Mouse (Mus musculus) liver, embryonic 12.5 days (tissue): ENCODE data around the gene Mfsd6. TPM values are rescaled to one million over a fixed set of nuclear protein-coding genes. Genes with fewer than 3 reads are reported as not detected.

Experiments used
- ATAC-seq: fragments of 200-750 bp; cut with Nextera tagmentation; 2 replicates; pipeline ENCODE4 v1.8.0; 2017; ENCODE audit warnings: moderate number of reproducible peaks, mild to moderate bottlenecking, moderate library complexity
- H3K27ac ChIP-seq: fragments of 300-500 bp; sonication (generic); 2 replicates; pipeline ENCODE4 v1.5.1; 2016; ENCODE audit warnings: mild to moderate bottlenecking
- H3K27me3 ChIP-seq: fragments of 300-500 bp; sonication (generic); replicated peaks from 2 replicates; pipeline ENCODE4 v1.6.1; 2016; ENCODE audit warnings: mild to moderate bottlenecking, moderate library complexity
- H3K36me3 ChIP-seq: fragments of 300-500 bp; sonication (generic); 2 replicates; pipeline ENCODE4 v1.6.1; 2016; ENCODE audit warnings: mild to moderate bottlenecking, moderate library complexity
- H3K4me1 ChIP-seq: fragments of 300-500 bp; sonication (generic); 2 replicates; pipeline ENCODE4 v1.6.1; 2016
- H3K4me2 ChIP-seq: fragments of 300-500 bp; sonication (generic); 2 replicates; pipeline ENCODE4 v1.6.1; 2016; ENCODE audit warnings: mild to moderate bottlenecking, moderate library complexity
- H3K4me3 ChIP-seq: fragments of 300-500 bp; sonication (generic); 2 replicates; pipeline ENCODE4 v1.5.1; 2016; ENCODE audit warnings: mild to moderate bottlenecking, moderate library complexity
- H3K9ac ChIP-seq: fragments of 300-500 bp; sonication (generic); 2 replicates; pipeline ENCODE4 v1.6.1; 2016; ENCODE audit warnings: mild to moderate bottlenecking, moderate library complexity
- H3K9me3 ChIP-seq: fragments of 300-500 bp; sonication (generic); replicated peaks from 2 replicates; pipeline ENCODE4 v1.6.1; 2016; ENCODE audit warnings: mild to moderate bottlenecking, moderate library complexity
- WGBS: fragments of 180-500 bp; shearing (Covaris S2); methylation state at CpG from one replicate; pipeline ENCODE4 v1.1.7; 2016; ENCODE audit not compliant: insufficient replicate concordance; 5-methylcytosine and 5-hydroxymethylcytosine counted together
- polyA plus RNA-seq: library from polyadenylated mRNA; unstranded; fragments of >200 nt; fragmentation: Nextera tagmentation; extraction: Ambion mirVana; gene quantifications from 2 replicates; pipeline ENCODE4 v1.2.1, GENCODE M21; 2016

The Mfsd6 gene
- polyA plus RNA-seq, 1 experiment from 2014 or later, result 0.25 TPM

GRCm38 (mm10) chr1:52734208-52734607, 6.9 kb upstream of the Mfsd6 start:
- Histone ChIP-seq H3K27ac (no peak overlapping the region), H3K36me3 (no peaks in the 10 kb centered on the region), H3K4me3 (no peak overlapping the region), H3K9ac (no peak overlapping the region), H3K27me3 (peaks cover under 1% of the 10 kb centered on the region; the same call in 1 of the 2 replicates), H3K4me2 (no peak overlapping the region), H3K9me3 (no peaks in the 10 kb centered on the region), H3K4me1 (no peaks in the 10 kb centered on the region)
- ATAC-seq, result no peak
- 57% methylated on average over 4 of the region's 4 CpGs for WGBS

GRCm38 (mm10) chr1:52730258-52730657, 3.0 kb upstream of the Mfsd6 start:
- Histone ChIP-seq H3K9ac (no peak overlapping the region), H3K4me1 (peaks cover 7% of the 10 kb centered on the region; the same call in 1 of the 2 replicates), H3K9me3 (no peaks in the 10 kb centered on the region), H3K27me3 (peaks cover 35% of the 10 kb centered on the region), H3K27ac (no peak overlapping the region), H3K4me3 (no peak overlapping the region), H3K4me2 (no peak overlapping the region), H3K36me3 (no peaks in the 10 kb centered on the region)
- ATAC-seq, result no peak
- 58% methylated on average over 1 of the region's 1 CpGs for WGBS

GRCm38 (mm10) chr1:52728857-52729489, 1.7 kb upstream of the Mfsd6 start:
- H3K4me2 ChIP-seq, result no peak overlapping the region
- peaks cover 35% of the 10 kb centered on the region for H3K27me3 ChIP-seq
- no peaks in the 10 kb centered on the region for H3K9me3 ChIP-seq
- H3K36me3 ChIP-seq, result no peaks in the 10 kb centered on the region
- H3K4me1 ChIP-seq, result peaks cover 7% of the 10 kb centered on the region; the same call in 1 of the 2 replicates
- H3K27ac ChIP-seq, result no peak overlapping the region
- H3K4me3 ChIP-seq, result no peak overlapping the region
- no peak overlapping the region for H3K9ac ChIP-seq
- WGBS, result 54% methylated on average over 5 of the region's 5 CpGs
- ATAC-seq, result no peak

GRCm38 (mm10) chr1:52726371-52727055, 749 bp downstream of the Mfsd6 start:
- Histone ChIP-seq H3K4me1 (peaks cover 7% of the 10 kb centered on the region), H3K9ac (peak overlapping the region; percentile 63), H3K9me3 (no peaks in the 10 kb centered on the region), H3K4me2 (peak overlapping the region; percentile 92), H3K27ac (no peak overlapping the region), H3K4me3 (peak overlapping the region; percentile 67), H3K36me3 (no peaks in the 10 kb centered on the region), H3K27me3 (peaks cover 35% of the 10 kb centered on the region)
- WGBS, result 1% methylated on average over 50 of the region's 56 CpGs
- peak; percentile 67; the same call in 1 of the 2 replicates for ATAC-seq

GRCm38 (mm10) chr1:52722586-52722985, 4.7 kb downstream of the Mfsd6 start:
- Histone ChIP-seq H3K4me1 (peaks cover 6% of the 10 kb centered on the region), H3K9me3 (no peaks in the 10 kb centered on the region), H3K4me3 (no peak overlapping the region), H3K4me2 (no peak overlapping the region), H3K27me3 (peaks cover 20% of the 10 kb centered on the region), H3K27ac (no peak overlapping the region), H3K36me3 (no peaks in the 10 kb centered on the region), H3K9ac (no peak overlapping the region)
- WGBS, result 17% methylated on average over 4 of the region's 4 CpGs
- no peak for ATAC-seq

GRCm38 (mm10) chr1:52719096-52719495, 8.2 kb downstream of the Mfsd6 start:
- WGBS, result 54% methylated on average over 5 of the region's 5 CpGs
- Histone ChIP-seq H3K36me3 (no peaks in the 10 kb centered on the region), H3K9ac (no peak overlapping the region), H3K9me3 (no peaks in the 10 kb centered on the region), H3K27ac (no peak overlapping the region), H3K4me3 (no peak overlapping the region), H3K27me3 (no peaks in the 10 kb centered on the region), H3K4me2 (no peak overlapping the region), H3K4me1 (no peaks in the 10 kb centered on the region; the same call in 1 of the 2 replicates)
- no peak for ATAC-seq

GRCm38 (mm10) chr1:52718068-52718748, 9.1 kb downstream of the Mfsd6 start:
- H3K27me3 ChIP-seq, result no peaks in the 10 kb centered on the region
- no peak for ATAC-seq
- 57% methylated on average over 3 of the region's 3 CpGs for WGBS
- H3K36me3 ChIP-seq, result no peaks in the 10 kb centered on the region
- H3K4me3 ChIP-seq, result no peak overlapping the region
- H3K9ac ChIP-seq, result no peak overlapping the region
- H3K4me2 ChIP-seq, result no peak overlapping the region
- H3K4me1 ChIP-seq, result no peaks in the 10 kb centered on the region; the same call in 1 of the 2 replicates
- H3K27ac ChIP-seq, result no peak overlapping the region
- H3K9me3 ChIP-seq, result no peaks in the 10 kb centered on the region

GRCm38 (mm10) chr1:52714451-52714850, 12.8 kb downstream of the Mfsd6 start:
- Histone ChIP-seq H3K9ac (no peak overlapping the region), H3K27ac (no peak overlapping the region), H3K4me3 (no peak overlapping the region), H3K36me3 (no peaks in the 10 kb centered on the region), H3K4me1 (no peaks in the 10 kb centered on the region), H3K9me3 (no peaks in the 10 kb centered on the region), H3K27me3 (no peaks in the 10 kb centered on the region), H3K4me2 (no peak overlapping the region)
- 69% methylated on average over 1 of the region's 1 CpGs for WGBS
- ATAC-seq, result no peak

- ATAC-seq, result no peak
These were observed 13.2 kb downstream of the Mfsd6 start for GRCm38 (mm10) chr1:52714021-52714420.

GRCm38 (mm10) chr1:52708745-52709144, 18.5 kb downstream of the Mfsd6 start:
- H3K4me1 ChIP-seq, result no peaks in the 10 kb centered on the region
- no peaks in the 10 kb centered on the region for H3K27me3 ChIP-seq
- 40% methylated on average over 6 of the region's 6 CpGs for WGBS
- H3K9me3 ChIP-seq, result no peaks in the 10 kb centered on the region
- H3K4me3 ChIP-seq, result no peak overlapping the region
- no peak overlapping the region for H3K27ac ChIP-seq
- H3K36me3 ChIP-seq, result no peaks in the 10 kb centered on the region
- no peak for ATAC-seq
- H3K4me2 ChIP-seq, result no peak overlapping the region
- H3K9ac ChIP-seq, result no peak overlapping the region

More at GRCm38 (mm10) chr1:52714021-52714420, 13.2 kb downstream of the Mfsd6 start:
- H3K9me3 ChIP-seq, result no peaks in the 10 kb centered on the region
- H3K4me2 ChIP-seq, result no peak overlapping the region
- H3K36me3 ChIP-seq, result no peaks in the 10 kb centered on the region
- no peak overlapping the region for H3K27ac ChIP-seq
- H3K27me3 ChIP-seq, result no peaks in the 10 kb centered on the region
- no peak overlapping the region for H3K9ac ChIP-seq
- H3K4me1 ChIP-seq, result no peaks in the 10 kb centered on the region
- H3K4me3 ChIP-seq, result no peak overlapping the region
- 48% methylated on average over 3 of the region's 3 CpGs for WGBS

GRCm38 (mm10) chr1:52707030-52707429, 20.2 kb downstream of the Mfsd6 start:
- Histone ChIP-seq H3K4me1 (no peaks in the 10 kb centered on the region), H3K4me2 (no peak overlapping the region), H3K9me3 (no peaks in the 10 kb centered on the region), H3K9ac (no peak overlapping the region), H3K4me3 (no peak overlapping the region), H3K27ac (no peak overlapping the region), H3K27me3 (no peaks in the 10 kb centered on the region), H3K36me3 (no peaks in the 10 kb centered on the region)
- 73% methylated on average over 3 of the region's 3 CpGs for WGBS
- ATAC-seq, result no peak
